In the genomic region with DNA sequence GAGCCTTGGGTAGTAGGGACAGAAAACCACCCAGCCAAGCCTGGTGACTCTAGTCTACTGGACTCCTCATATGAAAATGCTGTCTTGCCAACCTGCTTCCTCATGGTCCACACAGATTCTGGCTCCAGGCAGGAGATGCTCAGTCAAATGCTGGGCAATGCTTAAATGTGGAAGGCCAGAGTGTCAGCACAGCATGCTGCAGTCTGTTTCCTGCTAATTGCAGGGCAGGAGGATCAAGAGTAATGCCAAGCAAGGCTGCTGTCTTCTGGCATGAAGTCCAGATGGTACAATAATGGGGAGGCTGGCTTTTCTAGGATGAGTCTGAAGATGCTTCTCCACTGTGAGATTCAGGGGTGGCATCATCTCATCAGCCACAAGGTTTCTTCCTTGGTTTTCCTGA, we compare ENCODE assay signal across 24 mouse cellular contexts. TPM values are rescaled to one million over a fixed set of nuclear protein-coding genes. Genes with fewer than 3 reads are reported as not detected.
DNase-seq lines count a peak whose midpoint lies in the region; ATAC-seq and TF ChIP-seq lines count a peak whose summit lies in the region.
"Had no signal": no experiment of that assay in that cellular context is flagged by ENCODE, and none has a peak within 500 bp of the region (broad histone marks: within the 10 kb centered on the region; RNA-seq: fewer than 3 reads in every experiment).

No protein-coding gene starts in this region.

- peaks cover 3% of the 10 kb centered on the region; the same call in 1 of the 2 replicates for H3K36me3 ChIP-seq in heart, embryonic 12.5 days
- no peaks in the 10 kb centered on the region for H3K36me3 ChIP-seq in testis, adult 2 months (ENCODE audit: control insufficient read depth, insufficient read depth, low read length)
- H3K36me3 ChIP-seq: kidney, embryonic 15.5 days; midbrain, embryonic 10.5 days; neural tube, embryonic 13.5 days had no signal

- no peaks in the 10 kb centered on the region for H3K27me3 ChIP-seq in heart, embryonic 12.5 days (replicated peaks)
- no peaks in the 10 kb centered on the region for H3K27me3 ChIP-seq in testis, adult 2 months (ENCODE audit: control insufficient read depth, insufficient read depth, low read length)
- H3K27me3 ChIP-seq: kidney, embryonic 15.5 days; neural tube, embryonic 13.5 days had no signal

- H3K4me2 ChIP-seq in heart, embryonic 12.5 days = no peak overlapping the region
- H3K4me2 ChIP-seq: hindbrain, embryonic 14.5 days; kidney, embryonic 15.5 days; neural tube, embryonic 13.5 days had no signal

- H3K4me1 ChIP-seq in heart, embryonic 12.5 days (replicated peaks) = peaks cover 18% of the 10 kb centered on the region
- no peaks in the 10 kb centered on the region for H3K4me1 ChIP-seq in testis, adult 2 months (ENCODE audit: control insufficient read depth, insufficient read depth, low read length)
- H3K4me1 ChIP-seq: midbrain, embryonic 10.5 days; neural tube, embryonic 13.5 days had no signal

- H3K9me3 ChIP-seq in heart, embryonic 12.5 days (replicated peaks) = no peaks in the 10 kb centered on the region
- H3K9me3 ChIP-seq: kidney, embryonic 15.5 days; midbrain, embryonic 10.5 days; neural tube, embryonic 13.5 days had no signal

- intact Hi-C loops in heart, postnatal 36 days (cut with DNase I) = loop anchor here (2.0 kb wide), 1 partner anchor 16 kb away; no protein-coding TSS in a partner anchor

- no peak overlapping the region for H3K4me3 ChIP-seq in heart, embryonic 12.5 days
- H3K4me3 ChIP-seq in testis, adult 2 months (ENCODE audit: control insufficient read depth, low read depth, low read length) = peak overlapping the region; percentile 89
- H3K4me3 ChIP-seq: kidney, embryonic 15.5 days; midbrain, embryonic 10.5 days; neural tube, embryonic 13.5 days had no signal

- no peak for TF ChIP-seq CTCF in testis, adult 2 months (IDR thresholded peaks at IDR 0.05; ENCODE audit: control insufficient read depth, insufficient read depth, insufficient replicate concordance, low read depth, low read length)

- no peak for DNase-seq in heart, postnatal 36 days
- DNase-seq in testis, postnatal 10 days (ENCODE audit: low spot score) = no peak
- DNase-seq in cerebellum, postnatal 10 days = peak; percentile 83 to 88
- no peak for DNase-seq in adrenal gland, adult 8-10 months
- DNase-seq in T-cell, adult 2 months (ENCODE audit: low spot score) = no peak
- DNase-seq: B cell, adult 2 months; lung, adult 18-20 months; lung, postnatal 4 days; right cerebral cortex, postnatal 25 days; thymus, postnatal 25 days had no signal

- no peak overlapping the region for H3K9ac ChIP-seq in heart, embryonic 12.5 days
- H3K9ac ChIP-seq: hindbrain, embryonic 14.5 days; kidney, embryonic 15.5 days; neural tube, embryonic 13.5 days had no signal

- ATAC-seq in heart, embryonic 12.5 days (ENCODE audit: insufficient number of reproducible peaks, low FRiP score) = no peak
- ATAC-seq: activated CD4-positive, CD25-positive, alpha-beta regulatory T cell, adult 4 months; intestine, embryonic 16.5 days had no signal

- peak overlapping the region; percentile 98 for H3K27ac ChIP-seq in heart, embryonic 12.5 days (ENCODE audit: poor library complexity, severe bottlenecking)
- peak overlapping the region; percentile 10; the same call in 1 of the 2 replicates for H3K27ac ChIP-seq in testis, adult 2 months (ENCODE audit: control insufficient read depth, insufficient read depth, low read depth, low read length)
- H3K27ac ChIP-seq: hindbrain, embryonic 14.5 days; kidney, embryonic 15.5 days; midbrain, embryonic 10.5 days; neural tube, embryonic 13.5 days had no signal

- no peak for TF ChIP-seq POLR2A in testis, adult 2 months (IDR thresholded peaks at IDR 0.05; ENCODE audit: control insufficient read depth, low read depth, low read length)

RNA-seq across cellular contexts. Expression of gene Pcare, which starts 32.3 kb away (rescaled TPM):
- polyA plus RNA-seq in heart, embryonic 12.5 days (2016; fragmentation: Nextera tagmentation; extraction: Ambion mirVana) = not detected in 2 replicates
- total RNA-seq in heart, postnatal 36 days (2021) = under 1 TPM; 0.14 to 0.41 TPM
- 1.4 and 1.8 TPM in 2 replicates for polyA plus RNA-seq in testis, adult 2 months (2012; rRNA removed)
- not detected for total RNA-seq in adrenal gland, adult 8-10 months (2022)
- total RNA-seq: adrenal gland, postnatal 25 days; gastrocnemius, postnatal 4 days; liver, adult 2 months had no signal
- polyA plus RNA-seq: activated CD4-positive, CD25-positive, alpha-beta regulatory T cell, adult 4 months; embryonic facial prominence, embryonic 14.5 days; hindbrain, embryonic 14.5 days; intestine, embryonic 16.5 days; kidney, embryonic 15.5 days; large intestine, adult 2 months; liver, adult 2 months; midbrain, embryonic 10.5 days; neural tube, embryonic 13.5 days; stomach, embryonic 16.5 days had no signal

RNA-seq across cellular contexts. Expression of gene Togaram2, which starts 47.4 kb away (rescaled TPM):
- polyA plus RNA-seq in heart, embryonic 12.5 days (2016; fragmentation: Nextera tagmentation; extraction: Ambion mirVana) = 2.7 and 2.9 TPM in 2 replicates
- 1 to 10 TPM; 3.9 to 5.9 TPM for total RNA-seq in heart, postnatal 36 days (2021)
- 1.7 TPM in 2 replicates for polyA plus RNA-seq in testis, adult 2 months (2012; rRNA removed)
- total RNA-seq in adrenal gland, adult 8-10 months (2022) = under 1 TPM in 2 of 4 experiments, not detected in 2; 0.19 to 0.28 TPM
- total RNA-seq: liver, adult 2 months had no signal
- polyA plus RNA-seq: activated CD4-positive, CD25-positive, alpha-beta regulatory T cell, adult 4 months; liver, adult 2 months; midbrain, embryonic 10.5 days had no signal

RNA-seq across cellular contexts. Expression of gene Clip4, which starts 47.8 kb away (rescaled TPM):
- polyA plus RNA-seq in heart, embryonic 12.5 days (2016; fragmentation: Nextera tagmentation; extraction: Ambion mirVana) = 38.2 and 45.2 TPM in 2 replicates
- total RNA-seq in heart, postnatal 36 days (2021) = 100 to 1,000 TPM; 244 to 259 TPM
- 316 and 356 TPM in 2 replicates for polyA plus RNA-seq in testis, adult 2 months (2012; rRNA removed)
- total RNA-seq in adrenal gland, adult 8-10 months (2022) = 10 to 100 TPM; 17.2 to 42.7 (median 29.7) TPM
- polyA plus RNA-seq: activated CD4-positive, CD25-positive, alpha-beta regulatory T cell, adult 4 months had no signal

Comparison
In these comparisons a context has a peak if more than half of its experiments do, and no peak if none do; other contexts are left out.
1. DNase-seq: peak in cerebellum, postnatal 10 days (2 of 2); none in heart, postnatal 36 days (0 of 2), testis, postnatal 10 days (single experiment), adrenal gland, adult 8-10 months (single experiment) and T-cell, adult 2 months (single experiment).
2. RNA of gene Clip4, which starts 47.8 kb away (total RNA-seq): 244 to 259 TPM in heart, postnatal 36 days; 17.2 to 42.7 TPM in adrenal gland, adult 8-10 months; every median in the first group is over 4 times any median in the second.